Mouse (Mus musculus) B cell, adult 2 months (primary cell): Measurements from ENCODE around the gene Mark4.

ENCODE experiments used
- DNase-seq, 2 experiments: peaks; one replicate each; pipeline ENCODE4 v3.0.0; 2022

Gene Mark4

GRCm38 (mm10) chr7:19458591-19459111 is at the start of gene Mark4:
Gene Mark4 (minus strand): TSS chr7:19458821.
- peak; percentile 75 to 77 for DNase-seq

GRCm38 (mm10) chr7:19507612-19507981 is 49.0 kb upstream of the Mark4 start:
- peak; percentile 28 to 32 for DNase-seq

DNA sequence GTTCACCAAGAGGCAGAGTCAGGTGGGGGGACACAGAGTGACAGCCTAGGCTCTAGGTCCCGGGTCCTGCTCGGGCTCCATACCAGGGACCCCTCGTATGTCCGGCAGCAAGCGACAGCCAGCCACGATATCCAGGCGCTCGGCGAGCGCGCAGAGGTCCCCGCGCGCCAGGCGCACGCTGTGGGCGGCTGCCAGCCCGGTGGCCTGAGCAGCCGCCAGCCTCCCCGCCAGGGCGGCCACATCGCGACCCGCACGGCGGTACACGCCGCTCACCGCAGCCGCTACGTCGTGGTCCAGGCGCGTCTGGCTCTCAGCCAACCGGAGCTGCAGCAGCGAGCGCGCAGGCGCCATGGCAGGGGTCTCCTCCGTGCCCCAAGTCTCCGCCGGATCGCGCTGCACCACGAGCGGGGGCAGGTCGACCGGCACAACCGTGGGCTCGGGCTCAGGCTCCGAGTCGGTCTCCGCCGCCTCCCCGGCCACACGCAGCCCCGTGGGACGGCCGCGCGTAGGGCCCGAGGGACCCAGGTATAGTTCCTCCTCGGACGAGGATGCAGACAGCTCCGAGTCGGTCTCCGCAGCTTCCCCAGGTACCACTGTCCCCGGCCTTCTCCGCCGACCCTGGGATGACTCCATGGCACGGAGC is 48.5 kb upstream of the Mark4 start:
- peak; percentile 40 to 53 for DNase-seq

GRCm38 (mm10) chr7:19506326-19506725 is 47.7 kb upstream of the Mark4 start:
- peak in 1 of 2 experiments; percentile 42 for DNase-seq

GRCm38 (mm10) chr7:19503481-19504068 is 45.0 kb upstream of the Mark4 start:
- peak; percentile 63 to 66 for DNase-seq

DNA sequence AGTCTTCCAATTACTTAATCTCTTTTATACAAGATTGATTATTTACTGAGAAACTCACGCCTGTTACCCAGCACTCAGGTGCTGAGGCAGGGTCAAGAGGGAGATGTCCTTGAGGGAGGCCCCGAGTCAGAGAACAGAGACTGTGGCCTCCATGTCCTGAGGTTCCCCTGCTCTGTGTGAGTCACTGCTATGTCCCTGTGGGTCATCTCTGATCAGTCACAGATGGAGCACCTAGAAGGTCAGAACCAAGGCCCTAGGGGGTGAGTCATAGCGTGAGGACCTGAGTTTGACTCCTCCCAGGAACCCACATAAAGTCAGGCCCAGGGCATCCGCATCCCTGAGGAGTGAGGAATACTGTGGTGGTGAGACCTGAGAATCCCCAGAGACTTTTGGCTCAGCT is 43.0 kb upstream of the Mark4 start:
- DNase-seq: no peak

- DNase-seq: no peak
Measured at GRCm38 (mm10) chr7:19500420-19501363, 42.1 kb upstream of the Mark4 start.

DNA sequence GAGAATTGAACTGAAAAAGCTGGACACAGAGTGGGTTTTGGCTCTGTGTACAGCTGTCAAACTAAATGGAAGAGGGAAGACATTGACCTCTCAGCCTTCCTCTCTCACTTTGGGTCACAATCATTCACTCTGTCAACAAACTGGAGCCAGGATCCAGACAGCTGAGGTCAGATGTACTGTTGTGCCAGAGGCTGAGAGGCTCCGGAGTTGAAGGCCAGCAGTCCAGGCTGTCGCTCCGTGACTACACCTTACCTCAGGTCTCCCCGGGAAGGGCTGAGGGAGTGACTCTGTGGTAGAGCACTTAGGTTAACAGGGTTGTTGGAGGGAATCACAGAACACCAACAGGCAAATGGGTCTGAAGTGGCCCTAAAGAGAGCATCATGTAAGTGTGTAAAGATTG is 39.7 kb upstream of the Mark4 start:
- no peak for DNase-seq

DNA sequence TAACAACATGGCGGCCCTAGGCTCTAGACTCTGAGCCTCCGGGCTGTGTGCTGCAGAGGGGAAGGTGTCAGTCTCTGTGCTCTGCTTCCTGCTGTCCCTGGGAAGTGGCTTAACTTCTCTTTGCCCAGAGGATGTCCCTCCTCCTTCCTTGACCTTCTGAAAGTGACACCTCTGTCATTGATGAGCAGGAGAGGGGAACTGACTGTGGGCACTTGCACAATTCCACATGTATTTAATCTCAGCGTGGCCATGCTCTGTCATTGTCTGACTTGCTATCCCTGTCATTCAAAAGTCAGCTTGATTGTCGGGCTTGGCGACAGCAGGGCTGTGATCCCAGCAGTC is 37.6 kb upstream of the Mark4 start:
- DNase-seq: no peak

GRCm38 (mm10) chr7:19495521-19496213 is 37.0 kb upstream of the Mark4 start:
- no peak for DNase-seq

- DNase-seq: no peak
Measured at GRCm38 (mm10) chr7:19494751-19495474, 36.3 kb upstream of the Mark4 start.

DNA sequence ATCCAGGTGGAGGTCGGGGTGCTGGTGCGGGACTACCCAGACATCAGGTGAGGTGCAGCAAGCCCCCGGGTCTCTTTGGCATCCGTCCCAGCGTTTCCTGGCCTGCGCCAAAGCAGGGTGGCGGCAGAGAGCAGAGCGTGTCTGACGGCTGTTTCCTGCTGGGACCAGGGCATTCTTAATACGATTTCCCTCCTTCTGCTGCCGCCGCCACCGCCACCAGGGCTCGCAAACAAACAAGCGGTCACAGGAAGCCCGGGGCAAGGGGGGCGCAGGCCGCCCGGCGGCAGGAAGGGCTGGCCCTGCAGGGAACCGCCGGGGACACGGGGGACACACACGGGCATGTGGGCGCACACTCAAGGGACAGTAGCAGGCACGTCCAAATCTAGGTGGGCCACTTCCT is 33.1 kb upstream of the Mark4 start:
- DNase-seq: peak; percentile 35 to 42

- no peak for DNase-seq
Measured at GRCm38 (mm10) chr7:19489525-19489924, 30.9 kb upstream of the Mark4 start.

DNA sequence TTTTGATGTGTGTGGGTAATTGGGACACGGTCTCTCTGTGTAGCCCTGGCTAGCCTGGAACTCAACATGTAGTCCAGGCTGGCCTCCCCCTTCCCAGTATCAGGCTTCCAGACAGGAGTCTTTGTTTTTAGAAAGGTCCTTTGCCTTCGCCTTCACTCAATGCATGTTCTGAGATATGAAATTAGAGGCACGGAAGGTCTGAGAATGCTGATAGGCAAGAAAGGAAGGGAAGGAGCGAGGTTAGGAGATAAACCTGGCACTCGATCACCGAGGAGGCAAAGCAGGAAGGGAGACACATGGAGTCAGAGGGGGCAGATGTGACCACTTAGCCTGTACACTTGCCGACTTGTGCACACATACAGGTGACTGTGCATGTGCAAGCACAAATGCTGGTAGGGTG is 27.9 kb upstream of the Mark4 start:
- no peak for DNase-seq

- no peak for DNase-seq
Measured at GRCm38 (mm10) chr7:19485488-19485887, 26.9 kb upstream of the Mark4 start.

DNA sequence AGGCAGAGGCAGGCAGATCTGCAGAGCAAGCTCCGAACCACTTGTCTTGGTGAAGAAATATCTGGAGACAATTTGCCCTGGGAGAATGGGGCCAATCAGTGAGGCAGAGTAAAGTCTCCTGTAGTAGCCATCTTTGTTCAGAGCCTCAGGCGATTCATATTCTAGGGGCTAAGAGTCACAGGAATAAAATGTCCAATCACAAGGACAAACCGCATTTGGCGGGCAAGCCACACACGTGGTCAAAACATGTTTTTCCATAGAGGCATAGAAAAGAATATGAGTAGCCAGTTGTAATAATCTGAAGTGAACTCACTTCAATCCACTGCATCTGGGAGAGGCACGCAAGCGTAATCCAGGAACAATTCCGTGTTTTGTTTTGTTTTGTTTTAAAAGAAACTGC is 24.7 kb upstream of the Mark4 start:
- no peak for DNase-seq

DNA sequence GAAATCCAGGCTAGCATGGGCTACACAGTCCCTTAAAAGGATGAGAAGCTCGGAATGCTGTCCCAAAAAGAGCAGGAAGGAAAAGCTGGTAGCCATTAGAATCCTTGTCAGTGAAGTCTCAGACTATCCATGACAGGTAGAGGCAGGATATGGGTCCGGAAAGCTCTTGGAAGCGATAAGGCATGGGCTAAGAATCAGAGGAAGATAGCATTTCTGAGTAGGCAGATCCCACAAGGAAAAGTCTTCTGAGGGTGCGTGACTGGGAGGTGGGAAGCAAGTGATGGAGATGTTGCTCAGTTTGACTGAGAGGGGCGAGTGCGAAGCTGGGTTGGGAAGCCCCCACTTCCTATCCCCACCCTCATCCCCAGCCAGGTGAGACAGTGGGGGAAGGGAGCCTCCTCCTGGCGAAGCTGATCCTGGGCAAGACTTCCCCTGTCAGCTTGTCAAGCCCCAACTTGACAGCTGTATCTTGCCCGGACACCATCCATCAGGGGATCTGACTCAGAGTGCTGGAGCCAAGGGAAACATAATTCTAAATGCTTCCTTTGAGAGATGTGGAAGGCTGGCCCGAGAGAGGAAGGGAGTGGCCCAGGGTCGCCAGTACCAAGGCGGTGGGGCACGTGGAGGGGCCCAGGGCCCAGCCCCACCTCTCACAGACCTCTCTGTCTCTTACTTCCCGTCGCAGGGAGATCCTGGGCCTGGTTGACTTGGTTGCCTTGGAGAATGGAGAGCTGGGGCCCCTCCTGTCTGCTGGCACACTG is 19.2 kb upstream of the Mark4 start:
- DNase-seq: no peak

GRCm38 (mm10) chr7:19477084-19477483 is 18.5 kb upstream of the Mark4 start:
- DNase-seq: no peak

- DNase-seq: peak; percentile 56 to 59
Measured at GRCm38 (mm10) chr7:19473875-19474443, 15.3 kb upstream of the Mark4 start.

DNA sequence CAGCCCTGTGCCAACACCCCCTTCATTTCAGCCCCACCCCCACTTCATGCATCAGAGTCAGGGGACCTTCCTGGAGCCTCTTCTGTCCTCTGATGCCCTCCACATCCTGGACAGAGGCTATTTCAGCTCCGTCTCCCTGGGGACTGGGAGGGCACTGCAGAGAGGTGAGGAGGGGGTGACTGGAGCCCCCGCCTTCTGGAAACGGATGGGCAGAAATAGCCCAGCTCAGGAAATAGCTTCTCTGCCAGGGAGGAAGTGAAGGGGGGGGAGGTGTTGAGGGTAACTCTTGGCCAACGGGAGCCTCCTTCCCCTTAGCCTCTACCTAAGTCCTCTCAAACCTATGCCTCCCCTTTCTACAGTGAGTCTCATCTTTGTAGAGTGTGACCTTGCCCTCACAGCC is 13.8 kb upstream of the Mark4 start:
- peak; percentile 28 to 40 for DNase-seq

DNA sequence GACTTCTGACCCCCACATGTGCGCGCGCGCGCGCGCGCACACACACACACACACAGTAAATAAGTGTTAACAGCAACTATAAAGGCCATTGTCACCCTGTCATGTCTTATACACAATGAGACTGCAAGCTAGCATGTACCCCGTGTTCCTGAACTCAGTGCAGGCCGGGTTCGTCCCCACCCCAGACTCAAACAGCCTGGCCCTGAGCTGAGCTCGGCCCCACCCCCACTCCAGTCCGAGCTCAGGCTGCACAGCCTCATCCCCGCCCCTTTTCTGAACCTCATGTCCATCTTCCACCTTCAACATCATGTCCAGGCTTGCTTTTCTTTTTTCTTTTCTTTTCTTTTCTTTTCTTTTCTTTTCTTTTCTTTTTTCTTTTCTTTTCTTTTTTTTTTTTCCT is 11.7 kb upstream of the Mark4 start:
- no peak for DNase-seq
